Mouse (Mus musculus) heart, postnatal 14 days (tissue): ENCODE data around the gene Sema5a. TPM values are rescaled to one million over a fixed set of nuclear protein-coding genes. Genes with fewer than 3 reads are reported as not detected.

ENCODE experiments used
- DNase-seq, 2 experiments: peaks; one replicate each; pipeline ENCODE4 v3.0.0; 2021 to 2022
- intact Hi-C: fragments of 180-260 bp; cut with DNase I; formaldehyde crosslinking; loops from one replicate; pipeline ENCODE4 v1.15.1; 2025
- total RNA-seq, 2 experiments: library from RNA; stranded (reverse); gene quantifications; 2 replicates each; pipeline ENCODE4 v1.2.3; 2021

The Sema5a gene
- total RNA-seq, 2 experiments from 2014 or later: 16.8 to 16.9 TPM

DNA sequence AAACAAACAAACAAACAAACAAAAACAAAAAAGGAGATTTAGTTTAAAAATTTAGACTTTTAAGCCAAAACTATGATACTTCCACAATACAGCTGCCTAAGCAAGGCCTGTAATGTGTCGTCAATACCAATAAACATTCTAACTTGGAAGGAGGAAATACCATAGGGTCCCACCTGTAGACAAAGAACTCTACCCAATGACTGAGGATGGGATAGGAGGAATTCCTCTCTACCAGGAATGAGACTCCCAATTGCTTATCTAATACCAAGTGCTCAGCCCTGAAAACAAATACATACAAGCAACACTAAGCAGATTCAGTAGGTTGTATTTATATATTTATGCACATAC, 474.3 kb downstream of the Sema5a start:
- intact Hi-C loops: loop anchor here (2.0 to 5.0 kb wide), 5 partner anchors 152 to 1047 kb away; no protein-coding TSS in a partner anchor
- no peak for DNase-seq

- intact Hi-C loops: loop anchor here (2.0 to 10.0 kb wide), 2 partner anchors 718 to 1116 kb away; no protein-coding TSS in a partner anchor
- DNase-seq: peak; percentile 6 to 41
These were observed 486.2 kb downstream of the Sema5a start for GRCm38 (mm10) chr15:32730839-32731238.

Other genes with a start within 250 kb of the Sema5a start
- not detected for gene Tas2r119, start 67.5 kb upstream of the Sema5a start, total RNA-seq